Mouse (Mus musculus) spleen, adult 2 months (tissue): ENCODE measurements at regions not wholly inside any gene's neighbourhood (a gene's known extent, or its start where the extent isn't known, plus 50 kb on each side); places are given as distances from the start of the nearest gene placed in this dataset.

Experiments
- CTCF ChIP-seq: fragments of 200-500 bp; IDR thresholded peaks from 2 replicates; pipeline ENCODE4 v1.5.1; 2011; ENCODE audit warnings: mild to moderate bottlenecking, inconsistent platforms; ENCODE audit not compliant: insufficient read depth, insufficient read length, insufficient replicate concordance; ENCODE audit errors: extremely low read depth
- POLR2A ChIP-seq: fragments of 200-500 bp; IDR thresholded peaks from 2 replicates; pipeline ENCODE4 v1.6.1; 2011; ENCODE audit warnings: low read depth, low read length, inconsistent platforms

GRCm38 (mm10) chr13:43987338-43987737 lies 202.8 kb downstream of the Cd83 start:
- TF ChIP-seq POLR2A: no peak
- TF ChIP-seq CTCF: no peak
